Mouse (Mus musculus): ENCODE data around the gene Arhgef5. TPM values are rescaled to one million over a fixed set of nuclear protein-coding genes. Genes with fewer than 3 reads are reported as not detected.

Gene Arhgef5
- polyA plus RNA-seq (2014; fragmentation: Illumina TruSeq; extraction: RNeasy Lipid Tissue Mini Kit (QIAGEN cat#74804); ENCODE audit: low replicate concordance) = 65.3 TPM

DNA sequence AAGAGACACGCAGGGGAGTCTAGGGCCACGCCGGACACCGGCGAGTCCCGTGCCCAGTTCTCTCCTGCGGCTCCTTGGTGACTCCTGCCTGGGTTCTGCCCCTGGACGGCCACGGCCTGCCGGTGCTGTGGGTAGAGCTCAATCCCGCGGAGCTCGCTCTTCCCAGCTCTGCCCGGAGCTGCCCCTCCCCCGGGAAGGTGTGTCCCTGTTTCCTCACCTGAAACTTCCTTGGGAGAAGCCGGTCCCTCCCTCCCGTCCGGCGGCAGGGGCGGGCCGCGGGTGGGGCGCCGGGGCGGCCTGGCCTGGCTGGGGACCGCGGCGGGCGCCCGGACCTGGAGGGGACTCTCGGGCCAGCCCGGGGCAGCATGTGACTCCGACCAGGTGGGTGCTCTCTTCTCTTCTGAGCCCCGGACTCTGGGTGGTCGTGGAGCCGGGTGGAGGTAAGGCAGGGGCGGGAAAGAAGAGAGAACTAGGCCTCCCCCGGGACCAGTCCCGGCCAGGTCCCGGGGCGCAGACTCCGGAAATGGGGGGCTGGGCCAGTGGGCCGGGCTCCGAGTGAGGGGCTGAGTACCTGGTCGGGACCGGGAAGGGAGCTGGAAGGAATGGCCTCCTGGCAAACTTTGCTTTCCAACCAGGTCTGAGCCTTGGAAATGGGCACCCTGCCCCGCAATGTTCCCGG, at the start of gene Arhgef5:
Gene Arhgef5 (plus strand): TSS at position 220 of the 679 bp plus-strand sequence.

DNA sequence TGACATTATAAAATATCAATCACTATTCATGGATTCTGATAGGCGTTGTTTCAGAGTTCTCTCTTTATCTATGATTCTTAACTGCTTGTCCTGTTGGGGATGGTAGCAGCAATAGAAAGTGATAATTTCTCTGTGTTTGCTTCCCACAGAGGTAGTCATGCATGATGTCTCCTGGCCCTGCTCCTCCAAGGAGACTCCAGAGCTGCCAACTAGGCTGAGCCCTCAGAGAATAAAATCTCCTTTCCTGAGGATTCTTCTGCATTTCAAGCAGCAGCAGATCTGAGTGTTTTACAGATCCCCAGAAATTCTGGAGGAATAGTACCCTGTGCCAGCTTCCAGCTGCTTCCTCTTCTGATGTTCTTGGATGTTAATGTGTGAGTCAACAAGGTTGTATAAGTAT, 34.1 kb upstream of the Arhgef5 start, which contains the start of gene Olfr47:
Gene Olfr47 (plus strand): TSS at position 275 of the 400 bp plus-strand sequence.

DNA sequence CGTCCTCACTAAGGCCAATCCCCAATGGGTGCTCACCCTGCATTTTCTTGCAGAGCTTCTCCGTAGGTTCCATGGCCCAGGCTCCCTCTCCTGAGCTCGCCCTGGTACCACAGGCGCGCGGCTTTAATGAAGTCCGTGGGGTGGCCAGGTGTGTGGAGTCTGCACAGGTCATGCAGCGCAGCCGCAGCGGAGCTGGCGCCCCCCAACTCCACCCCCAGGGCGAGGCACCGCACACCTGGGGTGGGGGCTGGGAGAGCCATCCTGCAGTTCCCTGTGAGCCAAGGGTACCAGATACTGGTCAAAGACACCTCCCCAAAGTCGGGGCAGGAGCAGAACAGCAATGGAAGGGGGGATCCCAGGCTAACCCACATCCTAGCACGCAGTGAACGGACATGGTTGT, 44.1 kb downstream of the Arhgef5 start, which contains the start of gene Nobox:
Gene Nobox (minus strand): TSS at position 101 of the 400 bp plus-strand sequence.

Other genes starting within 250 kb of the Arhgef5 start
- not detected for gene Olfr441, start 159.2 kb upstream of the Arhgef5 start, polyA plus RNA-seq (2014; fragmentation: Illumina TruSeq; extraction: RNeasy Lipid Tissue Mini Kit (QIAGEN cat#74804); ENCODE audit: low replicate concordance)
- gene Olfr237-ps1, start 119.0 kb upstream of the Arhgef5 start, polyA plus RNA-seq (2014; fragmentation: Illumina TruSeq; extraction: RNeasy Lipid Tissue Mini Kit (QIAGEN cat#74804); ENCODE audit: low replicate concordance) = not detected
- not detected for gene Olfr437, start 102.3 kb upstream of the Arhgef5 start, polyA plus RNA-seq (2014; fragmentation: Illumina TruSeq; extraction: RNeasy Lipid Tissue Mini Kit (QIAGEN cat#74804); ENCODE audit: low replicate concordance)
- not detected for gene Olfr13, start 93.4 kb upstream of the Arhgef5 start, polyA plus RNA-seq (2014; fragmentation: Illumina TruSeq; extraction: RNeasy Lipid Tissue Mini Kit (QIAGEN cat#74804); ENCODE audit: low replicate concordance)
- not detected for gene Olfr435, start 68.4 kb upstream of the Arhgef5 start, polyA plus RNA-seq (2014; fragmentation: Illumina TruSeq; extraction: RNeasy Lipid Tissue Mini Kit (QIAGEN cat#74804); ENCODE audit: low replicate concordance)
- gene Olfr434, start 52.6 kb upstream of the Arhgef5 start, polyA plus RNA-seq (2014; fragmentation: Illumina TruSeq; extraction: RNeasy Lipid Tissue Mini Kit (QIAGEN cat#74804); ENCODE audit: low replicate concordance) = not detected
- not detected for gene Olfr47, start 34.1 kb upstream of the Arhgef5 start, polyA plus RNA-seq (2014; fragmentation: Illumina TruSeq; extraction: RNeasy Lipid Tissue Mini Kit (QIAGEN cat#74804); ENCODE audit: low replicate concordance)
- gene Nobox, start 44.0 kb downstream of the Arhgef5 start, polyA plus RNA-seq (2014; fragmentation: Illumina TruSeq; extraction: RNeasy Lipid Tissue Mini Kit (QIAGEN cat#74804); ENCODE audit: low replicate concordance) = not detected